Mouse (Mus musculus) midbrain, embryonic 14.5 days (tissue): ENCODE measurements around the gene Cacna1i. TPM values are rescaled to one million over a fixed set of nuclear protein-coding genes. Genes with fewer than 3 reads are reported as not detected.

Source experiments
- ATAC-seq: fragments of 200-750 bp; cut with Nextera tagmentation; 2 replicates; pipeline ENCODE4 v1.8.0; 2017; ENCODE audit warnings: moderate number of reproducible peaks, moderate library complexity; ENCODE audit not compliant: low FRiP score, low TSS enrichment
- DNase-seq: peaks from one replicate; pipeline ENCODE4 v3.0.0-alpha.2; 2015
- H3K27ac ChIP-seq: fragments of 300-500 bp; sonication (generic); replicated peaks from 2 replicates; pipeline ENCODE4 v1.5.1; 2014; ENCODE audit warnings: mild to moderate bottlenecking, low read depth, low read length, moderate library complexity
- H3K27me3 ChIP-seq: fragments of 300-500 bp; sonication (generic); 2 replicates; pipeline ENCODE4 v1.6.1; 2014; ENCODE audit warnings: low read length, control low read depth, mixed read lengths; ENCODE audit not compliant: control insufficient read depth, insufficient read depth
- H3K36me3 ChIP-seq: fragments of 300-500 bp; sonication (generic); 2 replicates; pipeline ENCODE4 v1.6.1; 2014; ENCODE audit warnings: low read length, control low read depth; ENCODE audit not compliant: control insufficient read depth, insufficient read depth
- H3K4me1 ChIP-seq: fragments of 300-500 bp; sonication (generic); 2 replicates; pipeline ENCODE4 v1.6.1; 2014; ENCODE audit warnings: mild to moderate bottlenecking, antibody characterized with exemption, low read length, control low read depth; ENCODE audit not compliant: control insufficient read depth, insufficient read depth
- H3K4me2 ChIP-seq: fragments of 300-500 bp; sonication (generic); 2 replicates; pipeline ENCODE4 v1.6.1; 2014; ENCODE audit warnings: mild to moderate bottlenecking, low read length, moderate library complexity
- H3K4me3 ChIP-seq: fragments of 300-500 bp; sonication (generic); replicated peaks from 2 replicates; pipeline ENCODE4 v1.5.1; 2014; ENCODE audit warnings: low read depth, low read length
- H3K9ac ChIP-seq: fragments of 300-500 bp; sonication (generic); replicated peaks from 2 replicates; pipeline ENCODE4 v1.6.1; 2014; ENCODE audit warnings: mild to moderate bottlenecking, low read length, moderate library complexity
- H3K9me3 ChIP-seq: fragments of 300-500 bp; sonication (generic); 2 replicates; pipeline ENCODE4 v1.6.1; 2016; ENCODE audit warnings: low read length, control low read depth, mixed read lengths; ENCODE audit not compliant: control insufficient read depth
- WGBS: fragments of 180-500 bp; shearing (Covaris S2); extraction: QIAGEN DNeasy Blood & Tissue Kit; methylation state at CpG from one replicate; pipeline ENCODE4 v1.1.7; 2014; 5-methylcytosine and 5-hydroxymethylcytosine counted together
- polyA plus RNA-seq: library from polyadenylated mRNA; unstranded; fragments of >200 nt; fragmentation: Nextera tagmentation; extraction: Ambion mirVana; gene quantifications from 2 replicates; pipeline ENCODE4 v1.2.1, GENCODE M21; 2014

Cacna1i gene
- polyA plus RNA-seq, 1 experiment from 2014 or later, result 0.75 TPM

DNA sequence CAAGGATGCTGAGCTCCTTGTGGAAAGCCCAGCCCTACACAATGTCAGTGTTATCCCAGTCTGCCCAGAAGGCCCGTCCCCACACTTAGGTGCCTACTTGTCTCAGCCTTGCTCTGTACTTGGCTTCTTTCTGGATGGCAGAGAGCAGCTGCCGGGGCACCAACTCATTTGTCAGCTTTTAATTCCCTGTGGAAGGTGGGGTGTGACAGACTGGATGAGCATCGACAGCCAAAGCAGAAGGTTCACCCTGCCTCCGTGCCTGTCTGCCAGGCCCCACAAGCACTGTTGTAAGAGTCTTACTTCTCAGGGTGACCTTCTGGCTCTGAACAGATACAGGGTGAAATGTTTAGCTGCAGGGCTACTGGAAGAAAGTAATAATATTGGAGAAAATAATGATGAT lies 128.1 kb downstream of the Cacna1i start:
- no peaks in the 10 kb centered on the region for H3K27me3 ChIP-seq
- DNase-seq (no peak), ATAC-seq (no peak)
- H3K4me3 ChIP-seq, result no peak overlapping the region
- H3K9me3 ChIP-seq, result no peaks in the 10 kb centered on the region
- 0 out of 2 replicates have a peak, but pooled peaks cover 3% of the 10 kb centered on the region for H3K4me1 ChIP-seq
- H3K4me2 ChIP-seq, result no peak overlapping the region
- 70% methylated on average over 4 of the region's 4 CpGs for whole genome bisulfite sequencing
- H3K27ac ChIP-seq, result no peak overlapping the region
- H3K36me3 ChIP-seq, result no peaks in the 10 kb centered on the region
- H3K9ac ChIP-seq, result no peak overlapping the region

DNA sequence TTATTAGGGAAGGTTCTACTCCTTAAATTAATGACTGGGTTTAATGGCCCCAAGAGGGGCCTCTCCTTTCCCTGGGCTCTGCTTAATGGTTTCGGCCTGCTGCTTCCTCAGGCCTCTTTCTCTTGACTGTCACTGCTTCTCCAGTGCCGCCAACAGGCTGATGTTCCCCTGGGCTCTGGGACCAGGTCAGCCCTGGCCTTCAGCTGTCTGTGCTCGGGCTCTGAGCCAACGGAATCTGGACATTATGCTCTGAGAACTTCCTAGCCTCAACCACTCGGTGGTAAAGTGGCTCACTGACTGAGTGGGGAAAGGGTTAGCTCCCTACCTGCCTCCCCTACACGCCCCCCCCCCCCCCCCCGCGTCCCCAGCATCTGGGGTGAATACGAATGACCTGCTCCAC lies 130.0 kb downstream of the Cacna1i start:
- no peaks in the 10 kb centered on the region for H3K9me3 ChIP-seq
- no peaks in the 10 kb centered on the region for H3K36me3 ChIP-seq
- H3K27me3 ChIP-seq, result no peaks in the 10 kb centered on the region
- H3K4me3 ChIP-seq, result no peak overlapping the region
- 0 out of 2 replicates have a peak, but pooled peaks cover 3% of the 10 kb centered on the region for H3K4me1 ChIP-seq
- no peak overlapping the region for H3K4me2 ChIP-seq
- ATAC-seq (no peak), DNase-seq (no peak)
- no peak overlapping the region for H3K27ac ChIP-seq
- no peak overlapping the region for H3K9ac ChIP-seq
- 64% methylated on average over 7 of the region's 9 CpGs for WGBS

DNA sequence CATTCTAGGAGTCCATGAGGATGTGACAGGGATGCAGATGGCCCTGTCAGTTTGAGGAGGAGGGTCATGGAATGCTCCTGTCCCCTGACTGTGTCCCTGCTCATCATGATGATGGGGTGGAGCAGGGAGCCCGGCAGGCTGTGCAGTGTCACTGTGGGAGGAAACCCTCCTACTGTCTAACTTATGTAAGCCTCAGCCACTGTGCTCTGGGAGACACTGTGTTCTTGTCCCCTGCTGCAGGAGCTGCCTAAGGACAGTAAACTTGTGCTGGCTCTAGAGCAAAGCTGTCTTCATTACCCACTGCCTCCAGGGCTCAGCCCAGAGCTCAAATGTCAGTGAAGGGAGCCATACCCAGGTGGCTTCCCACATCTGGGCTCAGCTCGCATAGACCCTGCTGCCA lies 131.1 kb downstream of the Cacna1i start:
- ATAC-seq, result no peak
- Histone ChIP-seq H3K27me3 (no peaks in the 10 kb centered on the region), H3K9ac (no peak overlapping the region), H3K36me3 (no peaks in the 10 kb centered on the region), H3K27ac (no peak overlapping the region), H3K9me3 (no peaks in the 10 kb centered on the region), H3K4me1 (0 out of 2 replicates have a peak, but pooled peaks cover 3% of the 10 kb centered on the region), H3K4me3 (no peak overlapping the region), H3K4me2 (no peak overlapping the region)
- no peak for DNase-seq
- WGBS, result 72% methylated on average over 2 of the region's 2 CpGs

DNA sequence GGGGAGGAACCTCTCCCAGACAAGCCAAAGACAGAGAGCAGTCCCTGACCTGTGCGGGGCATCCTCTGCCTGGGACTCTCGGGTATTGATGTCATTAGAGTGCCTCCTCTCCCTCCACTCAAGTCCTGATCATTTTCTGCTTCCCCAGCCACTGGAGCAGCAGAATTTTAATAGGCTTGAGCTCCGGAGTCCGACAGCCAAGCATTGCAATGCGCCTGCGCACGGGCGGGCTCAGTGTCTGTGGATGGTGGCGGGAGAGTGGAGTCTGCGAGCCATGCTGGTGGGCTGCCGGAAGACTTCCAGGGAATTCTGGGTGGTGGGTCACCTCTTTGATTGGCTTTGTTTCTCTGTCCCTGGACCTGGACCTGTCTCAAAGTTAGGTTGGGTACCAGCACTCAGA lies 143.3 kb downstream of the Cacna1i start:
- no peaks in the 10 kb centered on the region for H3K4me1 ChIP-seq
- whole genome bisulfite sequencing, result 58% methylated on average over 11 of the region's 11 CpGs
- DNase-seq (peak; percentile 68), ATAC-seq (no peak)
- 0 out of 2 replicates have a peak overlapping the region, but pooled peaks have one; percentile 32 for H3K27ac ChIP-seq
- H3K4me2 ChIP-seq, result no peak overlapping the region
- H3K36me3 ChIP-seq, result no peaks in the 10 kb centered on the region
- no peak overlapping the region for H3K9ac ChIP-seq
- no peaks in the 10 kb centered on the region for H3K27me3 ChIP-seq
- H3K4me3 ChIP-seq, result no peak overlapping the region
- H3K9me3 ChIP-seq, result no peaks in the 10 kb centered on the region

DNA sequence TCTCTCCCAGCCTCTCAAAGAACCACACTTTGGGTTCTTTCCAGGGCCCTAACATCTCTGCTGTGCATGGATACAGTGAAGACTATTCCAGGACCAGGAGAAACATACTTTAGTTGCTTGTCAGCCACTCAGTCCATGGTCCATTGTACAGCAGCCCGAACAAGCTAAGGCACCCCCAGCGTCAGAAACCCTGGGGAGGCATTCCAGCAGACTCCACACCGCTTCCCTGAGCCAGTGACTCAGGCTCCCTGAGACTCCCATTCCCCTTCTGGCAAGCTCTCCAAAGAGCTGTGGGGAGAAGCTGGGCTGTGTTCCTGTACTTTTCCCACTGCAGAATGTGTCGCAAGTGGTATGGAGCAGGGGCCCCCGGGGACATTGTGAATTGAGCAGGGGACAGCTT lies 149.9 kb downstream of the Cacna1i start:
- DNase-seq, result no peak
- H3K9me3 ChIP-seq, result no peaks in the 10 kb centered on the region
- H3K27me3 ChIP-seq, result no peaks in the 10 kb centered on the region
- no peak overlapping the region for H3K27ac ChIP-seq
- WGBS, result 87% methylated on average over 5 of the region's 5 CpGs
- no peak for ATAC-seq
- no peaks in the 10 kb centered on the region; the same call in 1 of the 2 replicates for H3K4me1 ChIP-seq
- no peak overlapping the region for H3K4me3 ChIP-seq
- H3K9ac ChIP-seq, result no peak overlapping the region
- H3K36me3 ChIP-seq, result no peaks in the 10 kb centered on the region
- H3K4me2 ChIP-seq, result no peak overlapping the region

DNA sequence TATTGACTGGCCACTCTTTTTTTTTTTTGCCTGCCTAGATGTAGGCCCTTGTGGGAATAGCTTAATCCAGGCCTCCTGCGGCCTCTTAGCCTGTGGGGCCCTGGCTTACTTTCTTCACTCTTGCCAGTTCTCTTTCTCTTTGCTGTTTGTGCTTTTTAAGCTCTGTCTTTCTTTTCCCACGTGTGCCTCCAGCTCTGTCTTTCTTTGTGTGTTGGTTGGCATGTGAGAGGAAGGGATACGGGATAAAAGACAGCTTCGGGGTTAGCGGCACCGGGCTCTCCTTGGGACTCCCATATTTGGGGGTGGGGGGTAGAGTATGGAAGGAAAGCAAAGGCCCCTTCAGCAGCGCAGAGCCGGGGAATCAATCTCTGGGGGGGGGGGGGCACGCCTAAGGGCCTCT lies 151.0 kb downstream of the Cacna1i start:
- no peak overlapping the region for H3K4me3 ChIP-seq
- no peak for DNase-seq
- H3K27me3 ChIP-seq, result no peaks in the 10 kb centered on the region
- no peaks in the 10 kb centered on the region; the same call in 1 of the 2 replicates for H3K4me1 ChIP-seq
- 0 out of 2 replicates have a peak overlapping the region, but pooled peaks have one; percentile 1 for H3K27ac ChIP-seq
- no peaks in the 10 kb centered on the region for H3K36me3 ChIP-seq
- no peak for ATAC-seq
- no peak overlapping the region for H3K9ac ChIP-seq
- H3K4me2 ChIP-seq, result no peak overlapping the region
- WGBS, result 40% methylated on average over 9 of the region's 9 CpGs
- H3K9me3 ChIP-seq, result no peaks in the 10 kb centered on the region

DNA sequence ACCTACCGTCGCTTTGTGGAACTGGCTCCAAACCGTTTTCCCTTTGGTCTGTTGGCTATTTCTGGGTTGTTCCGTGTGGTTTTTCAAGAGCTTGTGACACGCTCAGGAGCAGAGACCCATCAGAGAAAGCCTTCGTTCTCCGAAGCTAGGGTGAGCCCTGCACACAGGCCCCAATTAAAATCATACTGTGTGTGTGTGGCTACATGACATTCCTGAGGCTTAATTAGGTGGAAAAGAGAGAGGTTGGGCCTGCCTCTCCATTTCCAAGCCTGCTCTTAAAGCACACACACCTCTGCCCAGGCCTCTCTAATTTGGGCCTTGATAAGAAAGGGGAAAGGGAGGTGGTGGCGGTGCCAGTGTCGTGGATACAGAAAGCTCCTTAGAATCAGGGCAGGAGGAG lies 151.4 kb downstream of the Cacna1i start:
- ATAC-seq, result no peak
- 0 out of 2 replicates have a peak overlapping the region, but pooled peaks have one; percentile 1 for H3K27ac ChIP-seq

DNA sequence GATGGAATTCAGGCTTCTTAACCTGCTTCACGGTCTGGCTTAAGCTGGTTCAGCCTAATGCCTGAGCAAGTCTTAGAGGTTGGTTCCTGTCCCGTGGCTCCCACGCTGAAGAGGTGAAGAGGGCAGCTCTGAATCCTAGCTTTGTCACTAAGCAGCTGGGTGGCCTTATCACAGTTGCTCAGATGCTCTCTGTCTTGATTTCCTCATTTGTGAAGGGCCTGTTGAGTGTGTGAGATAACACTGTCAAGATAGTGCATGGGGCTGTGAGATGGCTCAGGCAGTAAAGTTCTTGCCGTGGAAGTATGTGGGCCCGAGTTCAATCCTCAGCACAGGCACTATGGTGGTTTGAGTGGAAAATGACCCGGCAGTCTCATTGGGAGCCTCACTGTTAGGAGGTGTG lies 153.2 kb downstream of the Cacna1i start:
- Histone ChIP-seq H3K4me1 (no peaks in the 10 kb centered on the region; the same call in 1 of the 2 replicates), H3K9ac (no peak overlapping the region), H3K27me3 (no peaks in the 10 kb centered on the region), H3K9me3 (no peaks in the 10 kb centered on the region), H3K36me3 (no peaks in the 10 kb centered on the region), H3K27ac (no peak overlapping the region), H3K4me3 (no peak overlapping the region), H3K4me2 (no peak overlapping the region)
- DNase-seq (no peak), ATAC-seq (no peak)
- 86% methylated on average over 6 of the region's 6 CpGs for WGBS

More for the DNA sequence above, 151.4 kb downstream of the Cacna1i start:
- H3K9ac ChIP-seq, result no peak overlapping the region
- no peaks in the 10 kb centered on the region; the same call in 1 of the 2 replicates for H3K4me1 ChIP-seq
- H3K4me3 ChIP-seq, result no peak overlapping the region
- 73% methylated on average over 9 of the region's 9 CpGs for WGBS
- H3K36me3 ChIP-seq, result no peaks in the 10 kb centered on the region
- H3K9me3 ChIP-seq, result no peaks in the 10 kb centered on the region
- H3K4me2 ChIP-seq, result no peak overlapping the region
- H3K27me3 ChIP-seq, result no peaks in the 10 kb centered on the region
- no peak for DNase-seq

DNA sequence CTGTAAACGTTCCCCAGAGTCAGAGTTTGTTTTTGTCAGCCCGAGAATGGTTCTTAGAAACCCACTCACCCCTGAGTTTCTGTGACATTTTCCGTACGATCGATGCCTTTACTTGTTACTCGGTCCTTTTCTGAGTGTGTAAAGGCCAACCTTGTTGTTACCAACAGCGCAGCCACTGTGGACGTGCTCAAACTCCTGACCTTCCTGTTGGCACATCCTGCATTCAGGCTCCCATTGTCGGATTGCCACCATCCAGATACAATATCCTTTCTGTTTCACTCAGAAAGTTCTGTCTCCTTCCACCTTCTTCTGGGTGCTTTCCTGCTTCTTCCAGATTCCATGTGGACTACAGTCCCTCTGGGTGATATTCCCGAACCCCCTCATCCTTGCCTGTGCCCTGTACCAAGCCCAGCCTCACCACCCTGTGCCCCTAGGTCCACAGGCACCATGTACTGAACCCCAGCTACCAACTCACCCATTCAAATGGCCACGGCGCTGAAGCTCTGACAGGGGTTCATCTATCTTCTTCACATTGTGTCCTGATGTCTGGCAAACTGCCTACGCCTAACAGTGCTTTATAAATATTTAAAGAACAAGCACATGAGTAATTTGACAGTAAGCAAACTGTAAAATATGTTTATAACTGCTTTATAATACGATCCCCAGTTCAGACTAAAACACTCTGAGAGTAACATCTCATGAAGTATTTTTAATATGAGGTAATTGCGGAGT lies 159.1 kb downstream of the Cacna1i start:
- Histone ChIP-seq H3K9me3 (no peaks in the 10 kb centered on the region), H3K4me3 (no peak overlapping the region), H3K4me2 (no peak overlapping the region), H3K27me3 (no peaks in the 10 kb centered on the region), H3K36me3 (no peaks in the 10 kb centered on the region), H3K4me1 (no peaks in the 10 kb centered on the region), H3K27ac (no peak overlapping the region), H3K9ac (no peak overlapping the region)
- DNase-seq, result no peak
- 83% methylated on average over 15 of the region's 15 CpGs for WGBS
- no peak for ATAC-seq
